Mouse (Mus musculus) hindbrain, embryonic 11.5 days (tissue): ENCODE data around the gene Nxt1. TPM values are rescaled to one million over a fixed set of nuclear protein-coding genes. Genes with fewer than 3 reads are reported as not detected.

Experiments
- ATAC-seq: fragments of 200-750 bp; cut with Nextera tagmentation; 2 replicates; pipeline ENCODE4 v1.8.0; 2017; ENCODE audit warnings: mild to moderate bottlenecking, moderate TSS enrichment, moderate library complexity; ENCODE audit not compliant: low FRiP score
- DNase-seq: peaks from one replicate; pipeline ENCODE4 v3.0.0-alpha.2; 2015; ENCODE audit warnings: low spot score
- H3K27ac ChIP-seq: fragments of 300-500 bp; sonication (generic); 2 replicates; pipeline ENCODE4 v1.5.1; 2014; ENCODE audit warnings: mild to moderate bottlenecking, low read depth, low read length
- H3K27me3 ChIP-seq: fragments of 300-500 bp; sonication (generic); 2 replicates; pipeline ENCODE4 v1.6.1; 2014; ENCODE audit warnings: mild to moderate bottlenecking, low read length, moderate library complexity, mixed read lengths; ENCODE audit not compliant: control insufficient read depth, insufficient read depth
- H3K36me3 ChIP-seq: fragments of 300-500 bp; sonication (generic); 2 replicates; pipeline ENCODE4 v1.6.1; 2014; ENCODE audit warnings: mild to moderate bottlenecking, low read length, moderate library complexity, mixed read lengths; ENCODE audit not compliant: control insufficient read depth, insufficient read depth
- H3K4me1 ChIP-seq: fragments of 300-500 bp; sonication (generic); replicated peaks from 2 replicates; pipeline ENCODE4 v1.6.1; 2014; ENCODE audit warnings: low read length, mixed read lengths; ENCODE audit not compliant: control insufficient read depth, insufficient read depth
- H3K4me2 ChIP-seq: fragments of 300-500 bp; sonication (generic); replicated peaks from 2 replicates; pipeline ENCODE4 v1.6.1; 2014; ENCODE audit warnings: mild to moderate bottlenecking, low read depth, low read length
- H3K4me3 ChIP-seq: fragments of 300-500 bp; sonication (generic); 2 replicates; pipeline ENCODE4 v1.5.1; 2014; ENCODE audit warnings: low read depth, low read length
- H3K9ac ChIP-seq: fragments of 300-500 bp; sonication (generic); 2 replicates; pipeline ENCODE4 v1.6.1; 2014; ENCODE audit warnings: low read depth, low read length
- H3K9me3 ChIP-seq: fragments of 300-500 bp; sonication (generic); 2 replicates; pipeline ENCODE4 v1.6.1; 2016; ENCODE audit warnings: low read length; ENCODE audit not compliant: control insufficient read depth
- WGBS: fragments of 180-500 bp; shearing (Covaris S2); extraction: QIAGEN DNeasy Blood & Tissue Kit; methylation state at CpG from one replicate; pipeline ENCODE4 v1.1.7; 2014; 5-methylcytosine and 5-hydroxymethylcytosine counted together
- polyA plus RNA-seq: library from polyadenylated mRNA; unstranded; fragments of >200 nt; fragmentation: Nextera tagmentation; extraction: Ambion mirVana; gene quantifications from 2 replicates; pipeline ENCODE4 v1.2.1, GENCODE M21; 2014

Nxt1 gene
- polyA plus RNA-seq, 1 experiment from 2014 or later: 113 TPM

GRCm38 (mm10) chr2:148683031-148683430, 10.6 kb downstream of the Nxt1 start:
- no peak for ATAC-seq
- no peaks in the 10 kb centered on the region for H3K27me3 ChIP-seq
- no peaks in the 10 kb centered on the region for H3K9me3 ChIP-seq
- H3K4me1 ChIP-seq: 0 out of 2 replicates have a peak, but pooled peaks cover 4% of the 10 kb centered on the region
- 93% methylated on average over 1 of the region's 1 CpGs for WGBS
- H3K9ac ChIP-seq: no peak overlapping the region
- peaks cover 3% of the 10 kb centered on the region; the same call in 1 of the 2 replicates for H3K36me3 ChIP-seq
- no peak overlapping the region for H3K27ac ChIP-seq
- no peak overlapping the region for H3K4me2 ChIP-seq
- H3K4me3 ChIP-seq: no peak overlapping the region
- no peak for DNase-seq

- no peak overlapping the region for H3K27ac ChIP-seq
- H3K36me3 ChIP-seq: peaks cover 3% of the 10 kb centered on the region; the same call in 1 of the 2 replicates
- no peaks in the 10 kb centered on the region for H3K27me3 ChIP-seq
- no peak overlapping the region for H3K4me2 ChIP-seq
- H3K4me3 ChIP-seq: no peak overlapping the region
- H3K4me1 ChIP-seq: 0 out of 2 replicates have a peak, but pooled peaks cover 4% of the 10 kb centered on the region
- ATAC-seq (no peak), DNase-seq (no peak)
- H3K9me3 ChIP-seq: no peaks in the 10 kb centered on the region
- H3K9ac ChIP-seq: no peak overlapping the region
- WGBS: 100% methylated on average over 2 of the region's 2 CpGs
Observed at GRCm38 (mm10) chr2:148684972-148685371, 12.6 kb downstream of the Nxt1 start.

- no peaks in the 10 kb centered on the region for H3K9me3 ChIP-seq
- H3K27me3 ChIP-seq: no peaks in the 10 kb centered on the region
- no peak overlapping the region for H3K9ac ChIP-seq
- H3K36me3 ChIP-seq: peaks cover 4% of the 10 kb centered on the region; the same call in 1 of the 2 replicates
- 0 out of 2 replicates have a peak, but pooled peaks cover 4% of the 10 kb centered on the region for H3K4me1 ChIP-seq
- DNase-seq: no peak
- 91% methylated on average over 3 of the region's 3 CpGs for WGBS
- ATAC-seq: no peak
- H3K27ac ChIP-seq: no peak overlapping the region
- H3K4me3 ChIP-seq: no peak overlapping the region
- no peak overlapping the region for H3K4me2 ChIP-seq
Observed at GRCm38 (mm10) chr2:148685709-148686108, 13.3 kb downstream of the Nxt1 start.

GRCm38 (mm10) chr2:148686862-148687261, 14.5 kb downstream of the Nxt1 start:
- DNase-seq (no peak), ATAC-seq (no peak)
- Histone ChIP-seq H3K9ac (no peak overlapping the region), H3K4me1 (0 out of 2 replicates have a peak, but pooled peaks cover under 1% of the 10 kb centered on the region), H3K36me3 (peaks cover 6% of the 10 kb centered on the region; the same call in 1 of the 2 replicates), H3K4me3 (no peak overlapping the region), H3K4me2 (no peak overlapping the region), H3K9me3 (no peaks in the 10 kb centered on the region), H3K27ac (no peak overlapping the region), H3K27me3 (no peaks in the 10 kb centered on the region)
- WGBS: 91% methylated on average over 1 of the region's 1 CpGs

- peaks cover 6% of the 10 kb centered on the region; the same call in 1 of the 2 replicates for H3K36me3 ChIP-seq
- ATAC-seq: no peak
- H3K27ac ChIP-seq: no peak overlapping the region
- no peaks in the 10 kb centered on the region for H3K4me1 ChIP-seq
- WGBS: 95% methylated on average over 5 of the region's 5 CpGs
- H3K4me3 ChIP-seq: no peak overlapping the region
- H3K9ac ChIP-seq: no peak overlapping the region
- no peaks in the 10 kb centered on the region for H3K27me3 ChIP-seq
- H3K4me2 ChIP-seq: no peak overlapping the region
- H3K9me3 ChIP-seq: no peaks in the 10 kb centered on the region
- no peak for DNase-seq
Observed at GRCm38 (mm10) chr2:148687971-148688370, 15.6 kb downstream of the Nxt1 start.

GRCm38 (mm10) chr2:148689444-148690140, 17.2 kb downstream of the Nxt1 start:
- Histone ChIP-seq H3K4me2 (no peak overlapping the region), H3K27me3 (no peaks in the 10 kb centered on the region), H3K4me3 (no peak overlapping the region), H3K9me3 (no peaks in the 10 kb centered on the region), H3K27ac (no peak overlapping the region), H3K9ac (no peak overlapping the region), H3K4me1 (no peaks in the 10 kb centered on the region), H3K36me3 (peaks cover 5% of the 10 kb centered on the region; the same call in 1 of the 2 replicates)
- WGBS: 97% methylated on average over 6 of the region's 6 CpGs
- ATAC-seq (no peak), DNase-seq (no peak)

- Histone ChIP-seq H3K27me3 (no peaks in the 10 kb centered on the region), H3K9me3 (no peaks in the 10 kb centered on the region), H3K9ac (no peak overlapping the region), H3K36me3 (0 out of 2 replicates have a peak, but pooled peaks cover 3% of the 10 kb centered on the region), H3K4me1 (no peaks in the 10 kb centered on the region), H3K4me3 (no peak overlapping the region), H3K4me2 (no peak overlapping the region), H3K27ac (no peak overlapping the region)
- DNase-seq: no peak
- 90% methylated on average over 3 of the region's 3 CpGs for WGBS
- ATAC-seq: no peak
Observed at GRCm38 (mm10) chr2:148690291-148690690, 17.9 kb downstream of the Nxt1 start.

- 96% methylated on average over 5 of the region's 5 CpGs for WGBS
- no peak for ATAC-seq
Observed at GRCm38 (mm10) chr2:148690781-148691180, 18.4 kb downstream of the Nxt1 start.

GRCm38 (mm10) chr2:148698571-148698970, 26.2 kb downstream of the Nxt1 start:
- H3K4me2 ChIP-seq: no peak overlapping the region
- no peak for DNase-seq
- no peak overlapping the region for H3K27ac ChIP-seq
- H3K4me1 ChIP-seq: no peaks in the 10 kb centered on the region
- no peak overlapping the region for H3K4me3 ChIP-seq
- H3K27me3 ChIP-seq: no peaks in the 10 kb centered on the region
- H3K36me3 ChIP-seq: no peaks in the 10 kb centered on the region
- no peak for ATAC-seq
- 89% methylated on average over 5 of the region's 5 CpGs for WGBS
- H3K9ac ChIP-seq: no peak overlapping the region
- H3K9me3 ChIP-seq: no peaks in the 10 kb centered on the region

More at GRCm38 (mm10) chr2:148690781-148691180, 18.4 kb downstream of the Nxt1 start:
- Histone ChIP-seq H3K4me1 (no peaks in the 10 kb centered on the region), H3K27ac (no peak overlapping the region), H3K4me3 (no peak overlapping the region), H3K36me3 (0 out of 2 replicates have a peak, but pooled peaks cover 3% of the 10 kb centered on the region), H3K9me3 (no peaks in the 10 kb centered on the region), H3K27me3 (no peaks in the 10 kb centered on the region), H3K9ac (no peak overlapping the region), H3K4me2 (no peak overlapping the region)
- no peak for DNase-seq
